Mouse (Mus musculus): ENCODE measurements around the gene Nanos3.

The Nanos3 gene

GRCm38 (mm10) chr8:84126742-84127141, 58.3 kb downstream of the Nanos3 start:
- DNase-seq: no peak

GRCm38 (mm10) chr8:84125656-84126055, 59.4 kb downstream of the Nanos3 start, which contains the start of gene Podnl1:
Podnl1 (plus strand) TSS chr8:84125989.
- no peak for DNase-seq
